Mouse (Mus musculus) C2C12 (cell line): ENCODE data around the gene Olfr1388. TPM values are rescaled to one million over a fixed set of nuclear protein-coding genes. Genes with fewer than 3 reads are reported as not detected.
"Not testable (repeated sequence)": the region's sequence is repeated elsewhere in the genome, so short reads cannot be mapped to it uniquely, and the experiment has no call there.

Experiments used
- H3K27me3 ChIP-seq: one replicate; pipeline ENCODE4 v1.6.1; 2011; ENCODE audit not compliant: control insufficient read depth, insufficient read depth, insufficient read length
- H3K36me3 ChIP-seq: one replicate; pipeline ENCODE4 v1.6.1; 2011; ENCODE audit not compliant: control insufficient read depth, insufficient read depth
- H3K4me3 ChIP-seq: one replicate; pipeline ENCODE4 v1.5.1; 2011; ENCODE audit warnings: mild to moderate bottlenecking, control low read depth; ENCODE audit not compliant: poor library complexity, insufficient read depth, severe bottlenecking
- H3K79me2 ChIP-seq: one replicate; pipeline ENCODE4 v1.6.1; 2011; ENCODE audit not compliant: control insufficient read depth, insufficient read depth
- H3K79me3 ChIP-seq: one replicate; pipeline ENCODE4 v1.6.1; 2011; ENCODE audit warnings: low read depth, control low read depth
- H3ac ChIP-seq: one replicate; pipeline ENCODE3; 2011; ENCODE audit warnings: low read depth; ENCODE audit not compliant: control insufficient read depth, insufficient read length
- CEBPB ChIP-seq: IDR thresholded peaks from one replicate; pipeline ENCODE4 v1.6.1; 2011; ENCODE audit warnings: low read depth, mild to moderate bottlenecking, control low read depth, moderate library complexity
- CTCF ChIP-seq: IDR thresholded peaks from one replicate; pipeline ENCODE4 v1.5.1; 2011; ENCODE audit not compliant: control insufficient read depth, insufficient read depth, insufficient read length
- FOSL1 ChIP-seq: IDR thresholded peaks from one replicate; pipeline ENCODE4 v1.8.0; 2011; ENCODE audit warnings: mild to moderate bottlenecking, low read length; ENCODE audit not compliant: poor library complexity, insufficient read depth, severe bottlenecking
- MAX ChIP-seq: IDR thresholded peaks from one replicate; pipeline ENCODE4 v1.6.1; 2011; ENCODE audit warnings: mild to moderate bottlenecking, control low read depth
- MYOD1 ChIP-seq: IDR thresholded peaks from one replicate; pipeline ENCODE4 v1.6.1; 2011; ENCODE audit warnings: low read depth; ENCODE audit not compliant: control insufficient read depth, insufficient read length
- MYOG ChIP-seq: IDR thresholded peaks from one replicate; pipeline ENCODE4 v1.6.1; 2011; ENCODE audit not compliant: control insufficient read depth, insufficient read length; ENCODE audit errors: extremely low read depth
- USF1 ChIP-seq: IDR thresholded peaks from one replicate; pipeline ENCODE4 v1.6.1; 2011; ENCODE audit warnings: low read depth, mild to moderate bottlenecking, control low read depth, moderate library complexity
- polyA plus RNA-seq: library from polyadenylated mRNA; unstranded; fragments of >200 nt; fragmentation: generic; extraction: Trizol; gene quantifications from one replicate; pipeline ENCODE4 v1.2.1, GENCODE M21; 2012; ENCODE audit warnings: missing spikeins

The Olfr1388 gene
- polyA plus RNA-seq, 1 experiment, result not detected

- Histone ChIP-seq H3K4me3 (no peak overlapping the region), H3K36me3 (no peaks in the 10 kb centered on the region), H3K79me3 (no peaks in the 10 kb centered on the region), H3K79me2 (no peaks in the 10 kb centered on the region), H3ac (no peak overlapping the region), H3K27me3 (no peaks in the 10 kb centered on the region)
- TF ChIP-seq CEBPB (no peak), USF1 (no peak), CTCF (no peak), MAX (no peak), MYOG (no peak), MYOD1 (no peak), FOSL1 (no peak)
These were observed 6.8 kb upstream of the Olfr1388 start for GRCm38 (mm10) chr11:49429641-49430040.

DNA sequence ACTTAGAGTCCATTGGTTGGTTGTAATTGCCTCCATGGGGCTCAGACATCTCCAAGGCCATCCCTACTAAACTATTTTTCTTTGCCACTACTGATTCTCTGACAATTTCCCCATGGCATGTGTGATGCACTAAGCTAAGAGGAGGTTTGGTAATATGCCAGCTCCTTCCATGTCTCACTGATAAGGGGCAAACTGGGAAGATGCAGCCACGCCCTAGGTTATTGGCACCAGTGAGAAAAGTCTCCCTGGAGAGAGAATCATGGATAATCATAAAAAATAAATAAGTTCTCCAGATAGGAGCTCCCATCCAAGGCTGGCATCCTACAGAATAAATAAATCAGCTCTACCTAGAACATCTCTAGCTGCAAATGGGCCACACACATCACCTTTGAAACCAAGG lies 18.6 kb downstream of the Olfr1388 start, which contains the start of gene Olfr1387:
Olfr1387 (plus strand) TSS at position 301 of the 400 bp plus-strand sequence.
- no peaks in the 10 kb centered on the region for H3K79me2 ChIP-seq

GRCm38 (mm10) chr11:49464746-49465145 lies 28.3 kb downstream of the Olfr1388 start, which contains the start of gene Olfr1386:
Gene Olfr1386 (plus strand): TSS chr11:49465046.
- H3K4me3 ChIP-seq, H3K79me3 ChIP-seq, H3K36me3 ChIP-seq, H3K27me3 ChIP-seq, H3ac ChIP-seq, H3K79me2 ChIP-seq: not testable (repeated sequence)

More for the DNA sequence above, 18.6 kb downstream of the Olfr1388 start, which contains the start of gene Olfr1387:
- Histone ChIP-seq H3K36me3 (no peaks in the 10 kb centered on the region), H3K79me3 (no peaks in the 10 kb centered on the region), H3K4me3 (no peak within 1 kb of the TSS), H3K27me3 (no peaks in the 10 kb centered on the region), H3ac (no peak within 1 kb of the TSS)
- TF ChIP-seq MYOD1 (no peak), USF1 (no peak), CEBPB (no peak), FOSL1 (no peak), CTCF (no peak), MAX (no peak), MYOG (no peak)

GRCm38 (mm10) chr11:49485973-49486372 lies 49.5 kb downstream of the Olfr1388 start:
- no peaks in the 10 kb centered on the region for H3K79me3 ChIP-seq
- H3K79me2 ChIP-seq, result no peaks in the 10 kb centered on the region
- H3ac ChIP-seq, result no peak overlapping the region
- no peak overlapping the region for H3K4me3 ChIP-seq
- no peaks in the 10 kb centered on the region for H3K36me3 ChIP-seq
- H3K27me3 ChIP-seq, result no peaks in the 10 kb centered on the region
- TF ChIP-seq CEBPB, result no peak
- TF ChIP-seq CTCF, result no peak
- TF ChIP-seq MYOD1, result no peak
- no peak for TF ChIP-seq MYOG
- no peak for TF ChIP-seq MAX
- TF ChIP-seq USF1, result no peak
- no peak for TF ChIP-seq FOSL1

DNA sequence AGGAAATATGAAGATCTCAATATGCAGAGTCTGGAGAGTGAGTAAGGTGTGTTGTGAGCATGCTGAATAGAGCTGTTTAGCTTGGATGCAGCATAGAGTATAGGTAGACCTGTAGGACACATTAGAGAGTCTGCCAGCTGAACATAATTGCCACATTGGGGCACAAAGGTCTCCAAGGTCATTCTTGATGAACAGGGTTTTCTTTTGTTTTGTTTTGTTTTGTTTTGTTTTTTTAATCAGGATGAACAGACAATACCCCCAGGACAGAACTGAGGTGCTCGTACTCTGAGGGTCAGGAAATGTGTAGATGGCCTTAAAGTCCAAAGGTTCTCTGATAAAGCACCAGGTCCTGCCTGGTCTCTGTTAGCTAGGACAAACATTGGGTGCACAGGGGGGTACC lies 52.3 kb downstream of the Olfr1388 start, which contains the start of gene Olfr1385:
Olfr1385 (plus strand) TSS at position 301 of the 400 bp plus-strand sequence.
- not testable (repeated sequence) for H3K79me3 ChIP-seq, H3K79me2 ChIP-seq, H3K4me3 ChIP-seq, H3ac ChIP-seq, H3K36me3 ChIP-seq, H3K27me3 ChIP-seq

Other genes starting within 250 kb of the Olfr1388 start
- not detected for gene Btnl9, start 249.5 kb upstream of the Olfr1388 start, polyA plus RNA-seq
- 3.3 TPM for gene Zfp62, start 233.3 kb upstream of the Olfr1388 start, polyA plus RNA-seq
- 44.5 TPM for gene Mgat1, start 192.4 kb upstream of the Olfr1388 start, polyA plus RNA-seq
- gene Olfr1393, start 158.3 kb upstream of the Olfr1388 start, polyA plus RNA-seq, result not detected
- gene Olfr1392, start 151.3 kb upstream of the Olfr1388 start, polyA plus RNA-seq, result not detected
- not detected for gene Olfr10, start 131.9 kb upstream of the Olfr1388 start, polyA plus RNA-seq
- gene Olfr1391, start 113.9 kb upstream of the Olfr1388 start, polyA plus RNA-seq, result not detected
- gene Olfr1390, start 101.4 kb upstream of the Olfr1388 start, polyA plus RNA-seq, result not detected
- gene Olfr1389, start 13.6 kb upstream of the Olfr1388 start, polyA plus RNA-seq, result not detected
- gene Olfr1387, start 18.7 kb downstream of the Olfr1388 start, polyA plus RNA-seq, result not detected
- not detected for gene Olfr1386, start 28.4 kb downstream of the Olfr1388 start, polyA plus RNA-seq
- not detected for gene Olfr1385, start 52.4 kb downstream of the Olfr1388 start, polyA plus RNA-seq
- gene Olfr1384, start 70.1 kb downstream of the Olfr1388 start, polyA plus RNA-seq, result not detected
- gene Olfr1383, start 83.0 kb downstream of the Olfr1388 start, polyA plus RNA-seq, result not detected
- not detected for gene Olfr1382, start 91.6 kb downstream of the Olfr1388 start, polyA plus RNA-seq
- gene Olfr1381, start 106.8 kb downstream of the Olfr1388 start, polyA plus RNA-seq, result not detected
- gene Olfr1380, start 120.3 kb downstream of the Olfr1388 start, polyA plus RNA-seq, result not detected
- 0.02 TPM for gene Flt4, start 172.6 kb downstream of the Olfr1388 start, polyA plus RNA-seq
- gene Scgb3a1, start 227.0 kb downstream of the Olfr1388 start, polyA plus RNA-seq, result not detected